Mouse (Mus musculus) mesoderm, embryonic 11.5 days (tissue): ENCODE data around the gene Fads3.

Experiments used
- DNase-seq: peaks from one replicate; pipeline ENCODE4 v3.0.0-alpha.2; 2012; ENCODE audit warnings: low read depth, low spot score

The Fads3 gene

DNA sequence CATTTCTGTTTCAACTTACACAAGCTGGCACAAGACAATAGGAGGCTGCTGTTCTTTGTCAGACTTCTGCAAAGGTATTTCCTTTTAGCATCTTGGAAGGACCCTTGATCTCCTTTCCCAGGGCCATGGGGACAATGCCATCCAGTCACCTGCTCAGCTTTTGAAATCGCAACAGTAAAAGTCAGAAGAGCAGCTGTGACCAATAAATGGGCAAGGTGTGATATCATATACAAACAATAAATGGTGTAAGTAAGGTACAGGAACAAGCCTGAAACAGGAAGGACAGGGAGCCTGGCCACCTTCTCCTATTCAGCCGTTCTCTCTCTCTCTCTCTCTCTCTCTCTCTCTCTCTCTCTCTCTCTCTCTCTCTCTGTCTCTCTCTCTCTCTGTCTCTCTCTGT is 9.1 kb downstream of the Fads3 start:
- DNase-seq = no peak

- DNase-seq = no peak
Measured at GRCm38 (mm10) chr19:10052698-10053097, 11.3 kb downstream of the Fads3 start.

DNA sequence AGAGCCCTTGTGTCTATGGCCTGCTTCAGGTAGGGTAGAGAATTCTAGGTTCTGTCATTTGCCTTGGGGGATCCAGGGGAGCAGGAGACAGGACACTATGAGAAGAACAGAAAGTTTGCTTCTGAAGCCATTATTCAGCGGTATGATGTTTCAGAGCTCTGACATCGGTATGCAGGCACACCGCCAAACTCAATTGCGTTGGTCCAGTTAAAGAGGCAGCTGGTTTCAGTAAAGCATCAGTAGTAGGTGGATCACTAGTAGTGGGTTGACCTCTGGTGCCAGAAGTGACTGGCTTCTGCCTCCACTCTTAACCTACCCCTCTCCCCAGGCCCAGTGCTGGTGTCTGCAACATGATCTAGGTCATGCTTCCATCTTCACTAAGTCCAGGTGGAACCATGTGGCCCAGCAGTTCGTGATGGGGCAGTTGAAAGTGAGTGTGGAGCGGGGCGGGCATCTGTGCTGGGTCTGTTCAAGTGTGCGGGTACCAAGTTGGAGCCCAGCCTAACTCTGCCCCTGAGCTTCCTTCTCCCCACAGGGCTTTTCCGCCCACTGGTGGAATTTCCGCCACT is 12.4 kb downstream of the Fads3 start:
- no peak for DNase-seq

DNA sequence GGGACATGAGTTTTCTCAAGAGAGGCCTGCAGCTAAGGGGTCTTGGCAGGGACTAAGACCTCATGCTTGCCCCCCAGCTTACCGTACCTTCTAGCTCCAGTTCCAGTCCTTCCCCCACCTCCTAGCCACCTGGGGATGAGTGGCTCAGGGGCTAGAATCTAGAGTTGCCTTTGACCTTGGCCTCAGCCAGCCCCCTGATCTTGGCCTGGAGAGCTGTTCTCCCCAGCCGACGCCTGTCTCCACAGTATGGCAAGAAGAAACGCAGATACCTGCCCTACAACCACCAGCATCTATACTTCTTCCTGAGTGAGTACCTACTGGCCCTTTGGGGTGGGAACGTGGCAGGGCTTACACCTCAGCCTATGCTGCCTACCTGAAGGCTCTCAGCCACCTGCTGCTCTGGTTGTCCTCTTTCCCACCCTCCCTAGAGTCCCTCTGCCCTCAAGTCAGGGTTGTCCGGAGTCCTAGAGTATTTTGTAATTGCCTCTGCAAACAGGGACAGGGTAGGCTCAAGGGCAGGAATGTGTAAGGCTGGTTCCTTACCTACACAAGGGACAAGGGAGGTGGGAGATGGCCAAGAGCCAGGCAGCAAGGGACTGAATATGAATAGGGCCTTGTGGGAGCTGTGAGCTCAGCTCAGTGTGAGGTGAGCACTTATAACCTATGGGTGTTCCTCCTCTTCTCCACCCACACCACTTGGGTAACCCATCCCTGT is 13.1 kb downstream of the Fads3 start:
- no peak for DNase-seq

DNA sequence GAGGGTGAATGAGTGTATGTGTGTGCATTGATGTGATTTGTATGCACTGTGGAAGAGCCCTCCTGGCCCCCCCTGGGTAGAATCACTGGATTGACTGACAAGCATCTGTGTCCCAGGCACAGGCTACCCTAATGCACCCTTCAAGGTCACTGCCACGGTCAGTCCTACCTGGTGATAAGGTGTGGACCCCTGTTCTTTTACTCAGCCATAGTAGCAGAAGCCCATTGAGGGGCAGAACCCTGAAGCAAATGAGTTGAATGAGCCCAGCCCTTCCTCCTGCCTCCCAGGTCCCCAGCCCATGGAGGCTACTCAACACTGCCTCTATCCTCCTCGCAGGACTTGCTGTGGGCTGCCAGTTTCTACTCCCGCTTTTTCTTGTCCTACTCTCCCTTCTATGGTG is 13.9 kb downstream of the Fads3 start:
- no peak for DNase-seq

DNA sequence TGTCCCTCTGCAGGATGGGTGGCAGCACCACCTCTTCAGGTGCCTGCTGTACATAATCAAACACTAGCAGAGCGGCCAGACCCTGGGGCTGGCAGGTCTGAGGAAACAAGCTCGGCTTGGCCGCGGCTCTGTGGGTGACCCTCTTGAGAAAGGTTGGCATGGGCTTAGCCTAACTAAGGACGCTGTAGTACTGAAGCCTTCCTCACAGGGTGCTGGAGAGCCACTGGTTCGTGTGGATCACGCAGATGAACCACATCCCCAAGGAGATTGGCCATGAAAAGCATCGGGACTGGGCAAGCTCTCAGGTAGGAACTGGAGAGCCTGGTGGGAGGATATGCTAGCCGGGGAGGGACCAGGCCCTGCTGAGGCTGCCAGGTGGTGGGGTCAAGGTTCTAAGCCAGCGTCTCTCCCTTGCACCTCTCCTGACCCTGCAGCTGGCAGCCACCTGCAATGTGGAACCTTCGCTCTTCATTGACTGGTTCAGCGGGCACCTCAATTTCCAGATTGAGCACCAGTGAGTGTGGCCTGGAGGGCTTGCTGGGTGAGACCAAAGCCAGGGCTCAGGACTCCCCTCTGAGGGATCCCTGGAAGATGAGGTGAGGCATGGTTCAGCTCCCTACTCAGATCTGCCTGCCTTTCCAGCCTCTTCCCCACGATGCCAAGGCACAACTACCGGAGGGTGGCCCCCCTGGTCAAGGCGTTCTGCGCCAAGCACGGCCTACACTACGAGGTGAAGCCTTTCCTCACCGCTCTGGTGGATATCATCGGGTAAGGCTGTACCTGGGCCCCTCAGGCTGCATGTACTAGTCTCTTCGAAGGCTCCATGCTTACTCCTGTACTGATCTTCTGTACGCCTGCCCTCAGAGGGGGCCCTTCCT is 14.7 kb downstream of the Fads3 start:
- no peak for DNase-seq

DNA sequence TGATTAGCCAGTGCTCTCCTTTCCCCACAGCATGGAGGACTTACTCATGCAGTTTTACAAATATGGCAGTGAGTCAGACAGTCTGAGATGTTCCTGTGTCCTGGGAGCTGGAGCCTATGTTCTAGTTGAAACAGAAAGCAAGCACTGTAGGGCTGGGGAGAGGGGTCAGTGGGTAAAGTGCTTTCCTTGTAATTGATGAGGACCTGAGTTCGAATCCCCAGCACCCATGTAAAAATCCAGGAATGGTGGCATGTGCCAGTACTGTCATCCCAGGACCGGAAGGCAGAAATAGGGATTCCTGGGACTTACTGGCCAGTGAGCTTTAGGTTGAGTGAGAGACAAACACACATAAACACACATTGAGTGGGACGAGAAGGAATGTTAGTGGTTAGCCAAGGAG is 15.3 kb downstream of the Fads3 start:
- DNase-seq = no peak

DNA sequence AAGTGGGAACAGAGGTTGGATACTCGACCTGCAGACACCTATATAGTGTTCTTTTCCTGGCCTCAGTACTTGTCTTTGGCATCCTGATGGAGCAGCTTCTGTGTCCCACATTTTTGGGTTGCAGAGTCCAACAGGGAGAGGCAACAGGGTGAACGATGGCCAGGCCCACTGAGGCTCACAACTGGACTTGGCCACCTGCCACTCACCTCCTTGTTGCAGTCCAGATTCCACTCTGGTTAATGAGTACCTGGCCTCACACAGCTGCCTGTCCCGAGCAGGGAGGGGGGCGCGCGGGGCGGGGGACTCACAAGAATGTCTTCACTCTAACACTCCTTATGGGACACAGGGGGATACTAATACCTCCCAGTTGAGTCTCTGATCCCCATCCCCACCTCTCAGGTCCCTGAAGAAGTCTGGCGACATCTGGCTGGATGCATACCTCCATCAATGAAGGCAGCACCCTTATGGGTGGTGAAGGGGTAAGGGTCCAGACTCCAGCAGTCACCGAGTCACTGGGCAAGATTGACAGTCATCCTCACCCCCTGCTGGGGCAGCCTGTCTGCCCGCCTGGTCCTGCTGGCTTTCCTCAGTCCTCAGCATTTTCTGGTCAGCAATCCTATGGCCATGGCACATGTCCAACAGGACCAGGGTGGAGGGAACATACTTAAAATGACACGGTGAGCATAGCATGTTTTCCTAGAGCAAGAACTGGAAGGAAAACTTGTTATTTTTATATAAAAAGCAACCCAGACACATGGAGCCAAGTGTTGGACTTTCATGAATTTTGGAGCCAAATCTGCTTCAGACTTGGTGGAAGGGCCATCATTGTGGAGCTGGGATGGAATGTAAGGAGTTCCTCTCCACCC is 16.4 kb downstream of the Fads3 start:
- no peak for DNase-seq

DNA sequence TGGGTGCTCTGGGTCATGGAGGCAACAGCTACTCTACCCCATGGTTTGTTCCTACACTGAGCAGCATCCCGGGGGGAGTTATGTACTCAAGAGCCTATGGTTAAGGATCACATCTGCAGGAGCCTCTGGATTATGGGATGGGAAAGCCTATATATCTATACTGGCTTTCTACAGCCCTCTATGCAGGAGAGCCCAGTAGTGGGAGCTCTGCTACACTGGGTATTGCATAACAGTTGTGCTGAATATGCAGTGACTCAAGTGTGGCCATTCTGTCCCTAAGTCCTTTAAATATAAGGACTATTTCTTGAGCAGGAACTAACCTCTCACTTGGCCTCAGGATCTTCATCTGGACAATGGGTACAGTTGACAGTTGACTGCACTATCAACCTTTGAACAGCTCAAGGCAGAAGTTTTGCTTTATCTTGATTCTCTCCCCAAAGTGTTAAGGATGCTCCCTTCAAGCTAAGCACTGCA is 17.0 kb downstream of the Fads3 start:
- DNase-seq = no peak

- DNase-seq = no peak
Measured at GRCm38 (mm10) chr19:10058876-10059427, 17.6 kb downstream of the Fads3 start.

GRCm38 (mm10) chr19:10059911-10060567 is 18.7 kb downstream of the Fads3 start:
- peak; percentile 66 for DNase-seq

DNA sequence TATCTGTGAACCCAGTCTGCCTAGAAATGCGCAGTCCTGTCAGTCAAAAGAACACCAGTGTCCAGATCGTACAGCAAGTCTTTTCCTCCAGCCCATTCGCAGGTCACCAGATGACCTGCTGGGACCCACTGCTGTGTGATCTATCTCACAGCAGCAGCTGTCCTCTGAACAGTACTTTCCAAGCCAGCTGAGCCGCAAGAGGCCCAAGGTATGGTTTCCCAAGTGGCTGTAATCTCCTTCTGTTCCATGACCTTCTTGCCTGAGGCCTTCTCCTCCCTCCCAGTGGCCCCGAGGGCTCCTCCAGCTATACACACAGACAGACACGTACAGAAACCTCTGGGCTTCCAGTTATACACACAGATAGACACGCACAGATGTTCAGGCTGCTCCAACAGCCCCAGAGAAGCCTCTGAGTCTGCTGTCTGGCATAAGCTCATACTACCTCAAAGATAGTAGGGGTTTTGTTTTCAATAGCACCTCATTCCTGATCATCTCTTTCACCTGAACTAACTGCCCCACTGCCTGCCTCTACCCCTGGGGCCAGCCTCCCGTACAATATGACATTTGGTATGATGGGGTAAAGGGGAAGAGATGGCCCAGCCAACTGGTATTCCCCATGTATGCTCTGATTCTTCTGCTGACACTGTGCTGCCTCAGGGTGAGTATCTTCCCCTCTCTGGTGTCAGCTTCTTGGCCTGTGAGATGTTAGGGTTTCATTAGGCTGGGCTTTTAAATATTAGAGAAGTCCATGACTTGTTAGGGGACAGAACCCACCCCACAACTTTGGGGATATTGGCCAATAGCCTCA is 19.6 kb downstream of the Fads3 start:
- DNase-seq = no peak

GRCm38 (mm10) chr19:10061624-10062023 is 20.3 kb downstream of the Fads3 start:
- DNase-seq = no peak

DNA sequence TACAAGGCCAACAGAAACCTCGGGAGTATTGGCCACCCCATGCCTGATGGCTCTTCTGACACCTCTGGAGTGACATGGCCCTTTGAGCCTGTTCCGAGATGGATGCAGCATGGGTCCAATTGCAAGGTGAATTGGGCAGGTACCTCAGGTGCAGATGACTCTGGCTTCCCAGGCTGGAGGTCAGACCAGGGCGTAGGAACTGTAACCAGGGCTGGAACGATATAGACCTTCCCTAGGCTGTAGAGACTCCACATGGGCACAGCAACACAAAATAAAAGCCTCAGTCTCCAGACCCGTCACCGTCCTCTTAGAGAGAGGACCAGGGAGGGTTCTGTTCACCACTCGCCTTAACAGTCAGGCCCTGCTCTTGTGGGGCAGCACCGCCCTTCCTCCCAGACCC is 20.9 kb downstream of the Fads3 start:
- no peak for DNase-seq

- no peak for DNase-seq
Measured at GRCm38 (mm10) chr19:10062862-10063261, 21.5 kb downstream of the Fads3 start.

DNA sequence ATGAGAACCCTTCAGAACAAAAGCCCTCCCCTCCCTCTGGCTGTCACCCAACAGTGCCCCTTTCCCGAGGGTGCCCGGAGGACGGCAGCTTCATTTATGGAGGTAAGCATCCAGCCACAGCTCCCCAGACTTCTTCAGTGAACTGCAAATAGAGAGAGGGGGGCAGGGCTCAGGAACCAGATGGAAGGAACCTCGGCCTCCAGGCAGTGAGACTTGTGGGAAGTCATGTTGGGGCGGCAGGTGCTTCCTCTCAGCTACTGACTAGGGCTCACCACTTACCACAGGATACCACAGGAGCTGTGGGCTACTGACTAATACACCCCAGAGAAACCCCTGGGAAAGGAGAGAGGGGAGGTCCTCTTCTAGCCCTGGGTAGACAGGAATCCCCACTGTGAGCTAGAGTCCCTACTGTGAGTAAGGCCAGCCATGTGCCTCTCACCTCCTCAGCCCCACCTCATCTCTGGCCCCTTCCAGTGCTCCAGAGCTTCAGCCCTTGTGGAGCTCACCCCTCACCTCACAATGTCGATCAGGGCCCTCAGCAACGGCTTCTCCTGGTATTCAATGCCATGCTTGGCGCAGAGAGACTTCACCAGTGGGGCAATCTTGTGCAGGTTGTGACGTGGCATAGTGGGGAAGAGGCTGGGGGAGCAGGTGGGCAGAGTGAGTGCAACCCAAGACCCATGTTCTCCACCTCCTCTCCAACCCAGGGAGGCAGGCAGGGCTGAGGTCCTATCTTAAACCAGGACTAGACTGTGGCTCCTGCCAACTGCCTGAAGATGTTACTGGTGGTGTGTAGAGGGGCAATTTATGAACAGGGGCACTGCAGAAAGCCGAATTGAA is 23.0 kb downstream of the Fads3 start:
- DNase-seq = no peak

DNA sequence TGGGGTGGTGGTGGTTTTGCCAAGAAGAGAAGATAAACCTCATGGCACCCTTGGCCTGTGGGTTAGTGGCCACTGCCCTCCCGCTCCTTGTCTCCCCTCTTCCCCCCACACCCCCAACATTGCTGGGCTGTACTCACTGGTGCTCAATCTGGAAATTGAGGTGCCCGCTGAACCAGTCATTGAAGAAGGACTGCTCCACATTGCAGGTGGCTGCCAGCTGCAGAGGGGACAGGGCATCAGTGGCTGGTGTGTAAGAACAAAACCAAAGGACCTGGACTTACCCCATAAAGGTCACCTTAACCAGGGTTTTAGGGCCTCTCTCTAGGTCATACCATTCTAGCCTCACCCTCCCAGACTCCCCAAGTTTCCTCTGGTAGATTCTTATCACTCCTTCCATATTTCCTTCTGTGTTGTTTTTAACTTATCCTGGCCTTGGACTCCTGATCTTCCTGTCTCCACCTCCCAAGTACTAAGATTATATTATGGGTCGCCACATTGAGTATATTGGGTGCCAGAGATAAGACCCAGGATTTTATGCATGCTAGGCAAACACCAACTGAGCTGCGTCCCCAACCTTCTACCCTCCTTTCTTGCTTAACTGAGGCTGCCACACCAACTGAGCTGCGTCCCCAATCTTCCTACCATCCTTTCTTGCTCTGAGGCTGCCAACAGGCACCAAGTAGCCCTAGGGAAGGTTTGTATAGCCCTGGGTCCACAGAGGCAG is 24.3 kb downstream of the Fads3 start:
- no peak for DNase-seq

GRCm38 (mm10) chr19:10066189-10066500 is 24.8 kb downstream of the Fads3 start:
- no peak for DNase-seq

DNA sequence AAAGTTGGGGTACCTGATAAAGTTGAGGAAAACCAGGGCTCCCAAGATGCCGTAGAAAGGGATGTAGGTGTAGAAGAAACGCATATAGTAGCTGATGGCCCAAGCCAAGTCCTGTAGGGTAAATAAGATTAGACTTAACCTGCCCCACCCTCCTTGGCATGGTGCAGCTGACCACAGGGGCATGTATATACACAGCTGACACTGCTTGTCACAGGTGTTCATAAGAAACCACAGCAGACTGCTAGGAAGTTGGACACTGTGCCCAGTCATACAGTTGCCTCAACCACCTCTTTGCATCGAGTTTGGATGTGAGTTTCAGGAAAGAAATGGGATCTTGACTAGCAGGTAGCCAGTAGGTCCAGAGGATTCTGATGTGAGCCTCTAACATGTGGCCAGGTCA is 25.1 kb downstream of the Fads3 start:
- DNase-seq = no peak
